Mouse (Mus musculus) right cerebral cortex, adult 18-20 months (tissue): Measurements from ENCODE around the gene Olfr394.
"Not testable (repeated sequence)": the region's sequence is repeated elsewhere in the genome, so short reads cannot be mapped to it uniquely, and the experiment has no call there.

ENCODE experiments used
- DNase-seq: peaks from one replicate; pipeline ENCODE4 v3.0.0; 2022; ENCODE audit warnings: mixed read lengths

The Olfr394 gene

GRCm38 (mm10) chr11:73890671-73891070 lies at the start of gene Olfr394:
Gene Olfr394 (minus strand): TSS chr11:73890771.
- DNase-seq, result no peak

GRCm38 (mm10) chr11:73936377-73936776 lies 45.8 kb upstream of the Olfr394 start, which contains the start of gene Olfr23:
Gene Olfr23 (plus strand): TSS chr11:73936677.
- no peak for DNase-seq

DNA sequence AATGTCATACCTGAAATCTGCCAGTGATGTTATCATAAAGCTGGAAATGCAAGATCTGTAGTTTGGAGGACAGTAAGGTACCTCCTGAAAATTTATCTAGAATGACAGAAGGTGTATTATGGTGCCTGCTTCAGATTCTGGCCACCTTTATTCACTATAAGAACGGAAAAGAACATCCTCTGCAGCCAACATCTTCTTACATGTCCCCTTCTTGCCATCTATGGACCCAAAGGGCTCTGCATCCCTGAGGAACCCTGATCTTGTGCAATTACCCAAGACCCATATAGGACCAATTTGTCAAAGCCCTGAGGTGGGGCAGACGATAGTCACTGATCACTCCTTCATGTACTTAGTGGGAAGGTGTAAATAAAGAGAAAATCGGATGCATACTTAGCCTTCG lies 18.6 kb upstream of the Olfr394 start, which contains the start of gene Olfr395:
Gene Olfr395 (minus strand): TSS at position 101 of the 400 bp plus-strand sequence.
- DNase-seq, result not testable (repeated sequence)

DNA sequence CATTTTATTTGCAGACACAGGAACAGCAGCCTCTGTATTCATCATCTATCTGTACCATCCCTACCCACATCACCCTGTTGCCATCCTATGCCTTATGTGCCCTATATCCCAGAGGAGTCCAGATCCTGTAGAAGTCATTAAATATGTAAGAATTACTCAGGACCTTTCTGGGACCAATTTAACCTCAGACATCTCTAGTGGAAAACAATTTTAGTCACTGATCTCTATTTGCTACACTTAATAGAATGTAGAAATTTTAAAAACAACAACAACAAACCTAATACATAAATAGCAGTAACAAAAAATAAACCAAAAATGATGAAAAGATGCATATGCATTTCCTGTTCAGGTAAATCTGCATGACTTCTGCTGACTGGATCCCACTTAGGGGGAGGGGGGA lies 39.2 kb downstream of the Olfr394 start, which contains the start of gene Olfr393:
Gene Olfr393 (minus strand): TSS at position 101 of the 400 bp plus-strand sequence.
- no peak for DNase-seq
